Mouse (Mus musculus): ENCODE measurements at regions not wholly inside any gene's neighbourhood (a gene's known extent, or its start where the extent isn't known, plus 50 kb on each side); places are given as distances from the start of the nearest gene placed in this dataset.

DNA sequence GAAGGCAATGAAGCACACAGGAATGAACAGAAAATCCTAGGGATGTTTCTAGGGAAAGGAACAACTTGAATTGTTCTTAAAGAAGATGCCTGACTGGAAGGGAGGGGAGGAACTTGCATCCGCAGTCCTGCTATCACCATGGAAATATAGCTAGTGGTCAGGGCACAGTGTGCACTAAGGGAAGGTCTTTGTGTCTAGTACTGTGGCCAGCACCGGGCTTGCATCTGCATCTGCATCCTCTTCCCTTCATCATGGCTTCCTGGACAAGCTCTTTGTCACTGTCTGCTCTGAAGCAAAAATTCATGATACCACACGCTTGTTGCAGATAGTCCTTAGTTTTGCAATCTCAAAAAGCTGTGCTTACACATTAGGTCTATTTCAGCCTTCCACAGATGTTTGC is 241.0 kb upstream of the Adgrl2 start:
- DNase-seq (ENCODE audit: low spot score in 2 of 2) = no peak

DNA sequence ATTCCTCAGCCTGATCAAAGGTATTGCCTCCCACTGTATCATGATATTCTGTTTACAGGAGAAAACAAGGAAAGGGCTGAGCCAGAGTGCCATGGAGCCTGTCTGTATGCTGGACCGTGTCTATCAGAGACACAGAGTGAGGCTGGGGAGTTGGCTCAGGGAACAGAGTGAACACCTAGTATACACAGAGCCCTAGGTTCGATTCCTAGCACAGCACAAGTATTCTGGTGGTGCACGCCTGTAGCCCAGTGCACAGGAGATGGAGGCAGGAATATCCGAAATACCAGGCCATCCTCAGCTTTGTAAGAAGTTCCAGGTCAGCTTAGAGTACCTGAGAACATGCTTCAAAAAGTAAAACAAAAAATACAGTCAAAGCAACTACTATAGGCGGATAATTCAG is 237.2 kb upstream of the Adgrl2 start:
- DNase-seq (ENCODE audit: low spot score in 2 of 2) = no peak

DNA sequence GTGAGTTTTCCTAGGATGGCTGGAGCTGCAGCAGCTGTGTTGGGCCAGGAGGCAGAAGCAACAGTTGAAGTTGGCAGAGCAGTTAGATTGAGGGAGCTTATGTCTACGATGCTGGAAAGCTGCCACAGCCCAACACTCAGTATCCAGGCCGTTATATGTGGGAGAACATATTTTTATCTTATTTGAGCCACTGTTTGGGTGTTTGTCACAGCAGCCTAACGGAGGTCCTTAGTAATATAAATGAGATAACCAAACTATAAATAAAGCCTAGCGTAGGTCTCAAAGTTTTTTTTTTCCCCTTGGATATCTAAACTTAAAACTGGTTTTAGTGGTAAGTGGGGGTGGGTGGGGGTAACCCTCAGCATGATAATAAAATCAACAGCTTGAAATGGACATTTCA is 236.4 kb upstream of the Adgrl2 start:
- DNase-seq (ENCODE audit: low spot score in 2 of 2) = no peak

DNA sequence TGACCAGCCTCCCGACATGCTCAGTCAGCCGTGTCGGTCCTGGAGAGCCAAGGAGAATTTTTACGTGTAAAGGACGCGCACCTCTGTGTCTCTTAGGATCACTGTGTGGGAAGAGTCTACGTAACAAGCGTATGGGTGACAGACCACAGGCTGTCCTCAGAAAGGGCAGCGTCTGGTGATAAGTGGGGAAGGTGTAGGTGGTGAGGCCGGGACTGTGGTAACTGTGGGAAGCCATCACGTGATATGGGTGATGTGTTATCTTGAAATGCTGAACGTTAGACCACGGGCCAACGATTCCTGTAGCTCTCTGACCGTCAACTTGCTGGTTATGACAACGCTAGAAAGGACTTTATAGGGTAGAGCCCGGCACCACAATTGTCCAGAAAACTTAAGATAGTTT is 235.3 kb upstream of the Adgrl2 start:
- no peak for DNase-seq (ENCODE audit: low spot score in 2 of 2)

DNA sequence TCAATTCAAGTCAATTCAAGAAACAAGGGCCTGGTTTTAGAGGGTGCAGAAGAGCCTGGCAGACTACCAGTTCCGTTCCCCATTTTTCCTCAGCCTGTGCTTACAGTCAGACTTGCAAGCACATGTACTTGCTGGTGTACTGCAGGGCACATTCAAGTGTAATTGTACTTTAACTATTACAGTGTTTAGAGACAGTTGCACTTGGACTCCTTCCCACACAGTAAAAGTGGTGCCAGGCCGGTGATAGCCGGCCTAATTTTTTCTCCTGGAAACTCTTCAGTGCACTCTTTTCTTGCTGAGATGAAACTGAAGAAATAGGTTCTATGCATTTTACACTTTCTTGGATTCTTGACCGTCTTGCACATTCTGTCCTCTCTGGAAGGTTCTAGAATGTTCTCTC is 233.9 kb upstream of the Adgrl2 start:
- no peak for DNase-seq (ENCODE audit: low spot score in 2 of 2)

DNA sequence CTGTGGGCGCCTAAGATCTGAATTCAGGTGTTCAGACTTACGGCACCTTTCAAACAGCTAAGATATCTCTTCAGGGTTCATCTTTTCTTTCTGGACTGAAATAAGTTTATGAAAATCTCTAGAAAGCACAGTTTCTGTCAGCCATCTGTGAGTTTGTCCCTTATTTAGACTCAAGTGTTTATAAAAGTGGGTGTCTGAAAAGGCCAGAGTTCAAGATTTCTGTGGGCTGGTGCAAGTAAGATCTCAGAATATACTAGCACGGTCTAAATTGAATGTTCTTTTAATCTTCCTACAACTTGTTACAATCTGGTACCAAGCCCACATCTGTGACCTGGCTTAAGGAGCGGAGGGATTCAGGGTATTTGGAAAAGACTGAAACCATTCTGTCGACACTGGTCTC is 233.4 kb upstream of the Adgrl2 start:
- DNase-seq (ENCODE audit: low spot score in 2 of 2) = no peak

DNA sequence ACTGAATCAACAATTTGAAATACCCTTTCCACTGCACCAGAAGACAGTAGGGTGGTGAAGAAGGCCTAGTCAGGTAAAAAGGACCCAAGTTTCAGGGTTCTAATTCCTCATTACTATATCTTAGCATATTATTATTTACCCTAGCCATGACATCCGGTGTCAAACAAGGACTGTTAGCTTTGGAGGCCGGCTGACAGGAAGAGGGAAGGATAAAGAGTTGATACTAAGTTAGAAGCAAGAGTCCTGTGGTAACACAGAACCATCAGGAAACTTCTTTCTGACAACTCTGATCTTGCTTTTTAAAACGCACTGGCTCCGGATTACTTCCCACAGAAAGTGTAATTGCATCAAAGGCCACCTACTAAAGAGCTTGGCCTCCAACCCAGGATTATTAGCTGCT is 230.6 kb upstream of the Adgrl2 start:
- DNase-seq (ENCODE audit: low spot score in 2 of 2) = no peak

DNA sequence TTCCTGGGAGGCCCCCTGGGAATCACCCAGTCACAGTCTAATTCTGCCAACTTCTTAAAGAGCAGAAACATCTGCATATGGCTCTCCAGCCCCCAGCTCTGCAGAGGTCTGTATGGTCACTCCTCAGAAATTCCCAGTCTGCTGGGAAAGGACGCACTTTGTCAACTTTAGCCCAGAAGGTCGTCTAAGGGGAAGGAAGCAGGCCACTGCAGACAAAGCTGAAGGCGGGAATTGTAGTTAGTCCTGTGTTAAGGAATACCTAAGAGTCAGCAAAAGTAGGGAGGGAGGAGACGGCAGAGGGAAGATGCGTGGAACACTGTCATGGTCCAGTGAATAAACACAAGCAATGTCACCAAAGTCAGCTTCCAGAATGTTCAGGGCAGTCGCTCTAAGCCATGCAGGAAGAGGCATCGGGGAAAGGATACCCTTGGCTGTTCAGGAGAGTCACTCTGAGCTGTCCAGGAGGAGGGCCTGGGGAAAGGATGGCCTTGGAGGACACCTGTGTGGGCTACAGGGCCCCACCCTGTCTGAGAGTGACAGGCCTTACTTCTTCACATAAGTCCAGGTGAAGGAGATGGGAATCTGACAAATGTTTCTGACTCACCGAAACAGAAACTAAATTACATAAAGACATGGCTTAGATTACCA is 230.1 kb upstream of the Adgrl2 start:
- no peak for DNase-seq (ENCODE audit: low spot score in 2 of 2)

DNA sequence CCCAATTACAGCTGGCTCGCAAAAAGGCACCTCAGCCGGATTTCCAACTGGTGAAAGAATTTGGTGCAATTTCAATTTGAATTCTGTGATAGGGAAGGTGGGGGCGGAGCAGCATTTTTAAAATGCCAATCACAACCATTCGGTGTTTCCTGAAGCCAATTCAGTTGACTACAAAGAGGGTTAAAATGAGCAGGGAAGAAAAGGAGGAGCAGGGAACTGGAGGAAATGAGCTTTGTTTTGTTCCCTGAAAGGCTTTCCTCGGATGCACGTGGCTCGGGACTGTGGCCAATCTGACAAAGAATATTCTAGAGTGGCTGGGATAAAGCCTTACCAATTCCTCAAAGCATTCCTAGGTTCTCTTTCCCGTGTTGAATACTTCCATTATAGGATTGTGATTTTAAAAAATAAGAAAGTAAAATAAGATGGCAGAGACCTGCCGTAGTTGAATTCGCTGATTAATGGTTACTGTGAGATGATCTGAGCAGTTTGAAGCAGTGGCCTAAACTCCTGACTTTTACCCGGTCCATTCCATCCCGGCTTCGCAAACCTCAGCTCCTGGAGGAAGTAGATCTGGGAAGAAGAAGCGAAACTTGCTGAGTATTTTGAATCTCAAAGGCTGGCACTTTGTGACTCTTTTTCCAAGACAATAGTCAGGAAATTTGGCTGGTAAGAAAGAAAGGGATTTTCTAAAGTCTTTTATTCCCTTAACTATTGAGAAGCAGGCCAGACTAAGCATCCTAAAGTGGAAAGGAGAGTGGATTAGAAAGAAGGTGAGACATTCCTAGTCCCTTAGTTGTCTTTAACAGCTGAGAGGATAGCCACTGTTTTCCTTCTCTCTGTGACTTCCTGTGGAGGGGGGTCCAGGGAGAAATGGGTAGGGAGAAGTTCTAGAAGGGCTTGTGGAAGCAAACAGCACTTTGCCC is 229.3 kb upstream of the Adgrl2 start:
- no peak for DNase-seq (ENCODE audit: low spot score in 2 of 2)

DNA sequence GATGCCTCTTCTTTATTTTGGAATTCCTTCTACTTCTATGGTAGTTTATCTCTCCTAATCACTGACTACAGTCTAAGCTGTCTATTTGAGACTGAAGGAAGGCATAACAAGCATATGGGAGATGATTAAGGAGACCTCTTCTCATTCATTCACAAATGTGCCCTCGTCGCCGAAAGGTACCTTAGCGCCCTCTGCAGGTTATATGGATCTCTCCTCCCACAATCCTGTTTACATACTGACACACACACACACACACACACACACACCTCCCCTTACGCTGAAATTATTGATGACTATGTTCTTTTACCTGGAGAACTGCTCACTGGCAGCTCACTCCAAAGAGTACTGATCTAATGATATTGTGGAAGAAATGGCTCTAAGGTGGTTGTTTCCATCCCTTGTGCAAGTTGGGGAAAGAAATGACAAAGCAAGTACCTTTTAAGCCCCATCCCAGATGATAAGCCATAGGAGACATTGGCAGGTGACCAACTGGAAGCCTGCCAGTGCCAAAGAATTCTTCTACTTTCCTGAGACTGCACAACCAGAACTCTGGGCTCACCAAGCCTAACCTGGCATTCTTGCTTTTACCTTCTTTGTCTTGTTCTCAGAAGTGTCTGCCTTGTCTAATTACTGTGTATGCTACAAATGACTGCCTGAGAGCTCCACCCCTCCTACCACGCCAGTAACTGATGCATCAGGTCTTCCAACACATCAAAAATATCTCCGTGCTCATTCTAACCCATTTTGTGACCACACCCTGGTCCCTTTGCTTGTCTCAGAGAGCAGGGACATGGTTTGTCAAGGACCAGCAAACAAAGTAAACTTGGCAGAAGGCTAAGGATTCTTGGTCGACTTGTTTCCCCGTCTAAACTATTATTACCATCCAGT is 227.8 kb upstream of the Adgrl2 start:
- DNase-seq (ENCODE audit: low spot score in 2 of 2) = no peak

DNA sequence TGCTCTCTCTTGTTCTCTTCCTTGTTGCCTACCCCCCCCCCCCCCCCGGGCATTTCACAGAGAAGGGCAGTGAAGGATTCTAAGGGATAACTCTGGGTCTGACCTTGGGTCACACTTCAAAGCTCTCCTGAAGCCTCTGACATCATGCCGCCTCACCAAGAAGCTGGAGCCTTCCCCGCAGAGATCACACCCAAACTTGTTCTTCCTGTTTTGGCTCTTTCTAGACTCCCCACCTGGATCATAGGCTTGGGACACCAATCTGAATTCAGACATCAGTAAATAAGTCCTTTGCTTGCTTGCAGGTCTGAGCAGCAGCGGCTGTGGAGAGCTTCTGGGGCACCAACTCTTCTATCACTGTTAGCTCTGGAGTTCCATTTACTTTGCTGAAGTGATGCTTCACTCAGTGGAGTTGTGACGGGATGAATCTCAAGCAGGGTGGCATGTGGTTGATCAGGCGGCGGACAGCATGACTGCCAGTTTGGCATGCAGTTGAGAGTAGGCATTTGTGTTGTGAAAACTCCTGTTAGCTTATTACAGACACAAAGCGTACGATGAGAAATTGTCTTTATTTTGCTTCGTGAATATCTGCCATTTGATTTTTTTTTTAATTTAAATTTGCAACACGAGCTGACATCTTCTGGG is 226.5 kb upstream of the Adgrl2 start:
- DNase-seq (ENCODE audit: low spot score in 2 of 2) = no peak

DNA sequence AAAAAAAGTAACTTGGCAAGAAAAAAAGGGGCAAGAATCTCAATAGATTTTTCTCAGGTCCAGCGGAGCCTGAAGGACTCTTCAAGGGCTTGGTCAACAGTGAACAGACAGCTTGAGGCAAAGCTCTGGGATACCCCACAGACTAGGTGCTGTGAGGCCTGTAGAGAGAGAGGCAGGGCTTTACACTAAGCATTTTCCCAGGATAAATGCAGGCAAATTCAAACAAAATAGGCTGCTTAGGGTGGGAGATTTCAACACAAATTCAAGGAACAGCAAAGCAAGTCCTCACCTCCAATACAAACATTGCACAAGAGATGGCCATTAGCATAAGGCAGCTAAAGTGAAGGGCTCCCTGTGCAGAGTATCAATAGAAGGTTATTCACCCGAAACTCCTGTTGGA is 225.3 kb upstream of the Adgrl2 start:
- no peak for DNase-seq (ENCODE audit: low spot score in 2 of 2)

DNA sequence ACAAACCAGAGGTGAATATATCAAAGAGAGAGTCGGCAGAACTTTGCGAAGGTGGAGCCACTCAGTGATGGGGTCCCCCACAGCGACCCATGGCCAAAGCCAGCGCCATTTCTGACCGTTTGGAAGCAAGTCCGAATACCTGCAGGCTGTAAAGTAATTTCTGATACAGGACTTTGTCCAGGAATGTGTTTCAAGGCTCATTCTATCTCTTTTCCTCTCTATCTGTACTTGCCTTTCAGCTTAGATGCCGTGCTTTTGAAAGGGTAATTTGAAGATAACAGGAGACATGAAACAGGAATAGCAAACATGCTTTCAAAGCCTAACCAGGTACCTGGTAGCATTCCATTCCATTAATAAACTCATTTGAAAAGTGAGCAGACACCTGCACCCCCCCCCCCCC is 221.6 kb upstream of the Adgrl2 start:
- no peak for DNase-seq (ENCODE audit: low spot score in 2 of 2)

DNA sequence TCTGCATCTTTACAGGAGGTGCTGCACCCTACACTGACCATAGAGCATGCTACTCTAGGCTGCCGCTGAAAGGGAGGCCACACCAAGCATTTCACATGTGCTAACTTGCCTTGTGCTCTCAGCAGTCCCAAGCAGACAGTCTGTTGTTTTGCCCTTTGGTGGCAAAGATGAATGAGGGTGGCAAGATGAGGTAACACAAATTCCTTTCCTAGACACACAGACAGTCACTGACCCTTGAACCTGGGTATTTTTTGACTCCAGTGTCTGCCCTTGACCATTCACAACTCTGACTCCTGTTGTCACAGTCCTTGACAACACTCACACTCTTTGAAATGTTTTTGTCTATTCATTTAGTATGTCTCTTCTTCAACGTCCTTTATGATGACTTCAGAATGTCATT is 218.9 kb upstream of the Adgrl2 start:
- no peak for DNase-seq (ENCODE audit: low spot score in 2 of 2)

DNA sequence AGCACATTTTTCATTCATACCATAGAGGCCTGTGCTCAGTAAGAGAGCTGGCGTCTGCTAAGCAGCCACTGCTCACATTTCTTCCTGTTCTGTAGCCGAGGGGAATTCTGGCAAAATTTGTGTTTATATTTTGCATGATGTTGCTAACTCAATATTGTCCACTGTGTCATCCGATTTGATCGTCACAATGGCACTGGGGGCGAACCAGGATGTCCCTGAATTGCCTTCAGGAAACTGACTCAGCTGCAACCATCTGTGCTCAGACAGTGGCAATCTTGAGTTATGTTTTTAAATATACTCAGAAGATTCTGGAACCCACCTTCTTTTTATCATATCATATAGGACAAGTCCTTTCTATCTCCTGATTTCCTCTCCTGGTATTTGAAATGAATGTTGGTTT is 213.1 kb upstream of the Adgrl2 start:
- no peak for DNase-seq (ENCODE audit: low spot score in 2 of 2)

DNA sequence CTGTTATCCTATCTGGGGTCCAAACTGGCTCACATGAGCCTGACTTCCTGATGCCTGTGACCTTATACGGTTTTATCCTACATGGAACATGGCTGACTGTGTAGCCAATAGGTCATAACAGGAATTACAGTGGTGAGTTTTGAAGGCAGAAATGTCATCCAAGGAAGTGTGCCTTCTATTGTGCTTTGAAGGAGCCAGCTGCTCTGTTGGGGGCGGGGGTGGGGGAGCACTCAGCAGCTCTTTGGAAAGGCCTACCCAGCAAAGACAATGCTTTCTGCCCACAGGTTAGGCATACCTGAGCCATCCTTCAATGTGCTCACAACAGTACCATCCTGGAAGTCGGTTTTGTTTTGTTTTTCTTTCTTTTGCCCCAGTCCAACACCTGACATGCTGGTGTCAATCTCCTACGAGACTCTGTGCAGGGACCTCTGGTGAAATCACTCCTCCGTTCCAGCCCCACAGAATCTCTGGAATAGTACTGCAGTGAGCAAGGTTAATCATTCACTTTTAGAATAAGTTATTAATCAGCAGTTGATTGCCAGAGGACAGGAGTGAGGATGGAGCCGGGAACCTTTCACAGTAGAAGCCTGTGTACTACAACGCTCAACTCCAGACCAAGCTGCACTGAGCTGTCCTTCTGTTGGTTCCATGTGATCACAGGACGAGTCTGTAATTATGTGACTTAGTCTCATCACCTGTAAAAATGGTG is 206.3 kb upstream of the Adgrl2 start:
- no peak for DNase-seq (ENCODE audit: low spot score in 2 of 2)

DNA sequence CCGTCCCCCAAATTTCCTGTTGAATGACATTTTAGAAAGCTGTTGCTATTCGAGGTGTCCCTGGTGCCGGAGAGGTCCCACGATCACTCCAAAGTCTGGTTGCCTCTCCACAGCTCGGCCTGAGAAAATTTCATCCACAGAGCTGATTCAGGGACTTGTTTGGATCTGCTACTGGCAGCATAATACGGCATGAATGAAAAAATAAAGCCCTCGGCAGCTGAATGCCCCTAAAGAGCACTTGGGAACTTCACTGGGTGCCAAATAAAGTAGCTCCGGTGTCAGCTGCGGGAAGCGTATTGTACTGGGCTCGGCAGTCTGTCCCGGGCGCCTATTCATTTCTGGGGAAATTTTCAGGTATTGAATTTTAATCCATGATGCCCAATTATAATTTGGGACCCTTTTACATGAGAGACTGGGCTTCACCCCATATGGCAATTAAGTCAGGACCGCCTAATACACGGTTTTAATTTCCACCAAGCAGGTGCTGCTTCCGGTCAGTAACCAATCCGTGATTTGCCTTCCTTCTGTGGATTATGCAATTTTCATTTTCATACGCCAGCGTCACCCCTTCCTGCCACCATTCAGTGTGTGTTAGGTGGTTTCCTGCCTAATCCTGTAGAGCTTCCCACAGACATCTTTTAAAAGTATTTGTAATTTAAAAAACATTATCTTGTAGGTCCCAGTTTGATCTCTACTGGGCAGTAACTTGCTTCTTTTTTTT is 200.7 kb upstream of the Adgrl2 start:
- DNase-seq (ENCODE audit: low spot score in 2 of 2) = no peak

DNA sequence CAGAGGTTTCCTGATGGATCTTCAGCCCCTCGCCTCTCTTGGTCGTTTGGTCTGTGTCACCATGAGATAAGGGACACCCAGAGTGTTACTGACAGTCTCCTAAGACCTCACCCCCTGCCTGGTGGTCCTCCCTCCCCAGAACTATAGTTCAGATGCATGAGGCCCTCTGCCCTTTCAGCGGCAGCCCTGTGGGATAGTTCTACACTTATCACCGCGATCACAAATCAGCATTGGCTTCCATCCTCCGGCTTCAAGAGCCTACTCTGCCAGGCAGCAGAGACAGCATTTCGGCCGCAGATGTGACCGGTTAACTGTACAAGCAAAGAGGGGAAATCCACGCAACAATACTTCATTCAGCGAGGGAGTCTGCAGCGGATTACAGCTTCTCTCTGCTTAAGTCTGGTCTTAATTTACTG is 193.8 kb upstream of the Adgrl2 start:
- DNase-seq (ENCODE audit: low spot score in 2 of 2) = no peak

DNA sequence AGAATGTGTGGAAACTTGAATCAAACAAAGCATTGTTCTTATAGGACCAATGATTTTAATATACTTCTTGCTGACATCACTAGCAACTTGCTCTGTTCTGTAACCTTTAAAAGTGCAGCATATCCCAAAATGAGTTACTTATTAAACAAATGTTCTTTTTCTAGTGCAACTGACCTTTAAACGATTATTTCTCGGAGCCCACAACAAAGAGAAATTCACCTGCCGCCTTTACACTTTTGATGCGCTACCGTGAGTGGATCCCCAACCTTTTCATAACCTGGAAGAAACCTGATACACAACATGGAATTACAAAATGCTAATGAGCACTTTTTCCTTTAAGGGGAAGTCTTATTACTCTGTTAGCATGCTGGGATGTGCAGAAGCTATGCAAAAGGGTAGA is 191.7 kb upstream of the Adgrl2 start:
- no peak for DNase-seq (ENCODE audit: low spot score in 2 of 2)

DNA sequence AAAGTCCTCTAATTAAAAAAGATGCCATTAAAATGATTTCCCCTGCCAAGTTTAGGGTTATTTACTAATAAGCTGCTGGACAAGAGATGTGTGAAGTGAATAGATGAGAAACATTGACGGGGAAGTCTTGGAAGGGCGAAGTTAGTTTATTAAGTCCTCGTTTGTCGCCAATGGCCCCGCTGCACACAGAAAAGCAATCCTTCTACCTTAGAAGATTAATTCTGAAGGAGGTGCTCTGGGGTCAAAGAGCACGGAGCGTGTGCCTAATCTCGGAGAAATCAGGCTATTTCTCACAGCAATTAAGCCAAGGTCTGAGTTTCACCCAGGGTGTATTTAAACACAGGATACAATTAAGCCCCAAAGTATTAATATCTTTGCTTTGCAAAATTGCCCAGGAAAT is 189.8 kb upstream of the Adgrl2 start:
- no peak for DNase-seq (ENCODE audit: low spot score in 2 of 2)
